Mouse (Mus musculus) thymus, postnatal 0 days (tissue): ENCODE measurements at regions not wholly inside any gene's neighbourhood (a gene's known extent, or its start where the extent isn't known, plus 50 kb on each side); places are given as distances from the start of the nearest gene placed in this dataset.
A peak's percentile ranks its signal among the peaks of the same experiment; 100 is the strongest.

ENCODE experiments used
- DNase-seq: peaks from one replicate; pipeline ENCODE4 v3.0.0-alpha.2; 2015; ENCODE audit warnings: low spot score

- DNase-seq = no peak
These were observed 63.8 kb upstream of the Fer start for GRCm38 (mm10) chr17:63798961-63799531.

GRCm38 (mm10) chr17:63801411-63801810 lies 61.5 kb upstream of the Fer start:
- no peak for DNase-seq

- no peak for DNase-seq
These were observed 60.0 kb upstream of the Fer start for GRCm38 (mm10) chr17:63802846-63803245.

GRCm38 (mm10) chr17:63803599-63803998 lies 59.3 kb upstream of the Fer start:
- DNase-seq = peak; percentile 47

GRCm38 (mm10) chr17:63804416-63804815 lies 58.4 kb upstream of the Fer start:
- DNase-seq = no peak

GRCm38 (mm10) chr17:63806360-63806759 lies 56.5 kb upstream of the Fer start:
- DNase-seq = no peak

- DNase-seq = no peak
These were observed 55.2 kb upstream of the Fer start for GRCm38 (mm10) chr17:63807590-63808228.

GRCm38 (mm10) chr17:63808756-63809155 lies 54.1 kb upstream of the Fer start:
- no peak for DNase-seq

- DNase-seq = no peak
These were observed 51.5 kb upstream of the Fer start for GRCm38 (mm10) chr17:63811246-63811785.

GRCm38 (mm10) chr17:63812586-63812985 lies 50.3 kb upstream of the Fer start:
- DNase-seq = no peak
